Mouse (Mus musculus) ES-Bruce4 (cell line): ENCODE data around the gene Fbxw11.

Experiments
- CTCF ChIP-seq: IDR thresholded peaks from one replicate; pipeline ENCODE4 v1.8.1; 2011; ENCODE audit warnings: low read depth, low read length
- EP300 ChIP-seq: IDR thresholded peaks from 2 replicates; pipeline ENCODE4 v1.6.1; 2011; ENCODE audit warnings: low read depth, low read length; ENCODE audit not compliant: insufficient read depth

GRCm38 (mm10) chr11:32644010-32644409 is 1.5 kb downstream of the Fbxw11 start:
- TF ChIP-seq EP300 (no peak), CTCF (no peak)
